In genomic region chr2:135225604-135226025, GRCm38 (mm10) we compare ENCODE assay signal across 15 mouse cellular contexts.
DNase-seq lines count a peak whose midpoint lies in the region; ATAC-seq lines count a peak whose summit lies in the region.
"Had no signal": no experiment of that assay in that cellular context is flagged by ENCODE, and none has a peak within 500 bp of the region (broad histone marks: within the 10 kb centered on the region; RNA-seq: fewer than 3 reads in every experiment).

No protein-coding gene starts in this region.

- H3K9me3 ChIP-seq in heart, embryonic 12.5 days (replicated peaks) = no peaks in the 10 kb centered on the region
- no peaks in the 10 kb centered on the region for H3K9me3 ChIP-seq in heart, embryonic 16.5 days (replicated peaks; ENCODE audit: control insufficient read depth, low read length)
- no peaks in the 10 kb centered on the region for H3K9me3 ChIP-seq in neural tube, embryonic 15.5 days (replicated peaks)
- H3K9me3 ChIP-seq: embryonic facial prominence, embryonic 15.5 days; hindbrain, embryonic 13.5 days; liver, embryonic 15.5 days; midbrain, embryonic 12.5 days had no signal

- peak; percentile 78 for DNase-seq in heart, adult 8-10 months (ENCODE audit: low spot score)
- DNase-seq in kidney, postnatal 25 days = peak; percentile 36 to 45
- peak; percentile 70 for DNase-seq in lung, postnatal 25 days (ENCODE audit: low spot score)
- DNase-seq in frontal cortex, adult 2 months (ENCODE audit: extremely low spot score in 1 of 2, low spot score in 1 of 2) = no peak
- DNase-seq: cerebellum, postnatal 36 days; thymus, postnatal 25 days had no signal

- WGBS in heart, embryonic 12.5 days = 58% methylated on average over 3 of the region's 3 CpGs
- WGBS in heart, embryonic 16.5 days = 45% methylated on average over 3 of the region's 3 CpGs
- 60% methylated on average over 3 of the region's 3 CpGs for WGBS in neural tube, embryonic 15.5 days

- no peaks in the 10 kb centered on the region for H3K27me3 ChIP-seq in heart, embryonic 12.5 days (replicated peaks)
- H3K27me3 ChIP-seq in heart, embryonic 16.5 days (ENCODE audit: control insufficient read depth, insufficient read depth, low read length) = no peaks in the 10 kb centered on the region
- H3K27me3 ChIP-seq in neural tube, embryonic 15.5 days (replicated peaks) = no peaks in the 10 kb centered on the region
- H3K27me3 ChIP-seq: embryonic facial prominence, embryonic 15.5 days; hindbrain, embryonic 13.5 days; liver, embryonic 15.5 days; midbrain, embryonic 12.5 days had no signal

- peaks cover 3% of the 10 kb centered on the region; the same call in 1 of the 2 replicates for H3K4me1 ChIP-seq in heart, embryonic 12.5 days (replicated peaks)
- H3K4me1 ChIP-seq in heart, embryonic 16.5 days (ENCODE audit: control insufficient read depth, insufficient read depth, low read length) = no peaks in the 10 kb centered on the region
- peaks cover 6% of the 10 kb centered on the region; the same call in 1 of the 2 replicates for H3K4me1 ChIP-seq in neural tube, embryonic 15.5 days
- H3K4me1 ChIP-seq: embryonic facial prominence, embryonic 15.5 days; liver, embryonic 15.5 days; midbrain, embryonic 12.5 days had no signal

- no peak; the same call in 1 of the 2 replicates for ATAC-seq in heart, embryonic 12.5 days (ENCODE audit: insufficient number of reproducible peaks, low FRiP score)
- ATAC-seq in heart, embryonic 16.5 days (replicated peaks; ENCODE audit: extremely low read depth, insufficient read depth, low FRiP score) = peak; percentile 60
- no peak for ATAC-seq in neural tube, embryonic 15.5 days (ENCODE audit: low FRiP score)
- ATAC-seq: activated CD4-positive, CD25-positive, alpha-beta regulatory T cell, adult 4 months; forebrain, embryonic 14.5 days had no signal

- no peak overlapping the region for H3K9ac ChIP-seq in heart, embryonic 12.5 days
- no peak overlapping the region for H3K9ac ChIP-seq in heart, embryonic 16.5 days (ENCODE audit: low read length)
- no peak overlapping the region for H3K9ac ChIP-seq in neural tube, embryonic 15.5 days (replicated peaks)
- H3K9ac ChIP-seq: embryonic facial prominence, embryonic 15.5 days; hindbrain, embryonic 13.5 days; liver, embryonic 15.5 days; midbrain, embryonic 12.5 days had no signal

- H3K27ac ChIP-seq in heart, embryonic 12.5 days (ENCODE audit: poor library complexity, severe bottlenecking) = no peak overlapping the region
- no peak overlapping the region for H3K27ac ChIP-seq in heart, embryonic 16.5 days (ENCODE audit: low read length)
- H3K27ac ChIP-seq in neural tube, embryonic 15.5 days (replicated peaks) = no peak overlapping the region
- H3K27ac ChIP-seq: embryonic facial prominence, embryonic 15.5 days; hindbrain, embryonic 13.5 days; liver, embryonic 15.5 days; midbrain, embryonic 12.5 days had no signal

- H3K36me3 ChIP-seq in heart, embryonic 12.5 days = no peaks in the 10 kb centered on the region
- no peaks in the 10 kb centered on the region for H3K36me3 ChIP-seq in heart, embryonic 16.5 days (ENCODE audit: control insufficient read depth, insufficient read depth)
- H3K36me3 ChIP-seq in neural tube, embryonic 15.5 days = no peaks in the 10 kb centered on the region
- H3K36me3 ChIP-seq: embryonic facial prominence, embryonic 15.5 days; hindbrain, embryonic 13.5 days; liver, embryonic 15.5 days; midbrain, embryonic 12.5 days had no signal

- H3K4me3 ChIP-seq in heart, embryonic 12.5 days = no peak overlapping the region
- no peak overlapping the region for H3K4me3 ChIP-seq in heart, embryonic 16.5 days (ENCODE audit: low read length)
- no peak overlapping the region for H3K4me3 ChIP-seq in neural tube, embryonic 15.5 days (replicated peaks)
- H3K4me3 ChIP-seq: embryonic facial prominence, embryonic 15.5 days; hindbrain, embryonic 13.5 days; liver, embryonic 15.5 days; midbrain, embryonic 12.5 days had no signal

- no peak overlapping the region for H3K4me2 ChIP-seq in heart, embryonic 12.5 days
- no peak overlapping the region for H3K4me2 ChIP-seq in heart, embryonic 16.5 days (ENCODE audit: low read depth, low read length)
- H3K4me2 ChIP-seq in neural tube, embryonic 15.5 days = no peak overlapping the region
- H3K4me2 ChIP-seq: embryonic facial prominence, embryonic 15.5 days; hindbrain, embryonic 13.5 days; liver, embryonic 15.5 days; midbrain, embryonic 12.5 days had no signal

Comparison
In these comparisons a context has a peak if more than half of its experiments do, and no peak if none do; other contexts are left out.
1. DNase-seq: peak in heart, adult 8-10 months (single experiment), kidney, postnatal 25 days (2 of 2) and lung, postnatal 25 days (single experiment); none in frontal cortex, adult 2 months (0 of 2).